Mouse (Mus musculus) thymus, postnatal 14 days (tissue): Measurements from ENCODE around the gene Pla2g2d.

Source experiments
- DNase-seq: peaks from one replicate; pipeline ENCODE4 v3.0.0; 2021

The Pla2g2d gene

DNA sequence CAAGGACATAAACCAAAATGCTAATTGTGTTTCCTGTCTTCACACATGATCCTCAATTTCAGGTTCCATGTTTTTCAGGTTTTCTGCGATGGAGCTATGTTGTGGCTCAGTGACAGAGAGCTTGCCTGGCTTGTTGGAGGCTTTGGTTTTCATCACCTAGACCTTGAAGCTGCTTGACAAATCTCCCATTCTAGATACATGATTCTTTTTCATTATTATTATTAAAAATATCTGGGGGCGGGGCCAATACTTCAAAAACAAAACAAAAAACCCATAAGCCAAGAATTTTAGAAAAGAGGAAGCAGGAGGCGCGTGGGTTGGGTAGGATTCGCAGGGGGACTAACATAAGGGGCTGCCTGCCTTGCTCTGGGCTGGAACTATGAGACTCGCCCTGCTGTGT is at the start of gene Pla2g2d:
TSS of gene Pla2g2d (plus strand) at position 301 of the 400 bp plus-strand sequence.
- no peak for DNase-seq

DNA sequence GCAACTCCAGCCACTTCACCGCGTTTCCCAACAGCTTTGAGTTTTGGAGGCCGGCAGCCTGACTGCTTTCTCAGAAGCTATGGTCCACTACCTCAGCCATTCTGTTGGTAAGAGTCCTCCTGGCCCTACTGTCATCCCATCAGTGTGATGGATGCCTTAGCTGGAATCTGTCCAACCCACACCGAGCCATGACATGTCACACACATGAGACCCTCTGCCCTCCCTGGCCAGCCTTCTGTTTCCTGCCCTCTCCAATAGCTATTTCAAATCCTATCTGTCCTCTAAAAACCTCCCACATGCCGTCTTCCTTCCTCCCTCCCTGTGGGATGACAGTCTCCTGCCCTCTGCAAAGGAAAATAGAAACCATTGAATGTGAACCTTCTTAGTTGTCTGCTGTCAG is 49.8 kb upstream of the Pla2g2d start:
- no peak for DNase-seq

DNA sequence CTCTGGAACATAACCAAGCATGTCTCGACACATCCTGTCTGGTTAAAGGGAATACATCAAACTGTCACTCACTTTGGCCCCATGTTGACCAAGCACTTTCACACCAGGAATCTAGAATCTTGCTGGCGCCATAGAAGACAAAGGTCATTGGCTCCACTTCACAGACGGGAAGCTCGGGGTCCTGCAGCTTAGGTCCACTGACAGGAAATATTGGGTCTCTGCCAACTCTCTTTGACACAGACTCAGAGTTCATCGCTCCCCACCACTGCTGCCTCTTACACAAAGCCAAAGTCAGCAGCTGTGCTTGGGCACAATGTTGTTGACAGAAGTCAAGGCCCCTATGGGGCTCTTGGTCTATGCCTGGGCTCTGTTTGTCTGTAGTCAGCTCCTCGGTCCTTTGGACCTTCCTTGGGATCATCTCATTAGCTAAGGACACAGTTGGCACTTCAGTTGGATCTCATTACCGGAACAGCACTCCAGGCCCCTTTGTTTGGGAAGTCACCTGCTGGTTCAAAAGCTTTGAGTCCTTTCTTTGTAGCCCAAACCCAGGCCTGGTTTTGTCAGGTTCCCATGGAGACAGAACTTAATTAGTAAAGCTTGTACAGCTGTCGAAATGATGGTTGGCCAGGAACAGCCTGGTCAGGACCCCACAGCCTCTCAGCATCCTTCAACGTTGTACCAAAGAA is 46.4 kb upstream of the Pla2g2d start:
- DNase-seq: no peak

- DNase-seq: no peak
Measured at GRCm38 (mm10) chr4:138734105-138734504, 41.4 kb upstream of the Pla2g2d start.

GRCm38 (mm10) chr4:138734863-138735262 is 40.7 kb upstream of the Pla2g2d start:
- no peak for DNase-seq

- DNase-seq: no peak
Measured at GRCm38 (mm10) chr4:138737031-138737430, 38.5 kb upstream of the Pla2g2d start, which contains the start of gene Ubxn10. TSS of gene Ubxn10 (minus strand) at chr4:138737167.

GRCm38 (mm10) chr4:138739136-138739851 is 36.2 kb upstream of the Pla2g2d start:
- no peak for DNase-seq

- no peak for DNase-seq
Measured at GRCm38 (mm10) chr4:138745884-138746283, 29.7 kb upstream of the Pla2g2d start.

- DNase-seq: no peak
Measured at GRCm38 (mm10) chr4:138746866-138747265, 28.7 kb upstream of the Pla2g2d start.

DNA sequence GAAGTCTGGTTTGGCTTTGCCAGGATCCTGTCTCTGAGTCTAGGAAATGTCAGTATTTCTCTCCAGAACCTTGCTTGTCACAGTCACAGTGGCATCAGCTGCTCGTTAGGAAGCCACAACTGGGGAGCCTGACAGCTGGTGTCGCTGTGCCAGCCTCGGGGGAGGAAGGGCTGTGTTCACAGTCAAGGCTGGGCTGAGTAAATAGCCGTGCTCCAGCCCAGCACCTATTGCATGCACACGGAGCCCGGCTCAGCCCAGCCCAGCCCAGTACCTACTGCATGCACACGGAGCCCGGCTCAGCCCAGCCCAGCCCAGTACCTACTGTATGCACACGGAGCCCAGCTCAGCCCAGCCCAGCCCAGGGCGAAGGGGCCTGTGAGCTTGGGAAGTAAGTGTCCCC is 27.7 kb upstream of the Pla2g2d start:
- DNase-seq: peak; percentile 47

GRCm38 (mm10) chr4:138748369-138749072 is 27.0 kb upstream of the Pla2g2d start:
- DNase-seq: peak; percentile 47

- no peak for DNase-seq
Measured at GRCm38 (mm10) chr4:138752603-138753002, 22.9 kb upstream of the Pla2g2d start.

- no peak for DNase-seq
Measured at GRCm38 (mm10) chr4:138753608-138754007, 21.9 kb upstream of the Pla2g2d start.

GRCm38 (mm10) chr4:138754432-138754831 is 21.1 kb upstream of the Pla2g2d start:
- no peak for DNase-seq

DNA sequence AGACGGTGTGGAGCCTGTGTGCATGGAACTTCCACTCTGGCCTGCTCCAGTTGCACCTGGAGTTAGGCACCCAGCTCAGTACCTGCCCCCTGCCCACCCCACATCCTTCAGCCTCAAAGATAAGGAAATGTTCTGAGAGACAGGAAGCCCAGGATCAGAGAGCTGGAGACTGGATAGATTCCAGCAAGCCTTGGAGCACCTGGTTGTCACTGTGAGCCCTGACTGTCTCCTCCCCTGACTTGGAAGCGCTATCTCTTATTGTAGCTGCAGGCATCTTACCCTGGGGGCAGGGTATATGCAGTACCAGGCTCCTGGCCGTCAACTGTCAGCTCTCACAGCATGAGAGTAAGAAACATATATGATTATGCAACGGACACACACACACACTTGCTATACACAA is 20.1 kb upstream of the Pla2g2d start:
- no peak for DNase-seq

GRCm38 (mm10) chr4:138755983-138756382 is 19.6 kb upstream of the Pla2g2d start:
- DNase-seq: no peak

DNA sequence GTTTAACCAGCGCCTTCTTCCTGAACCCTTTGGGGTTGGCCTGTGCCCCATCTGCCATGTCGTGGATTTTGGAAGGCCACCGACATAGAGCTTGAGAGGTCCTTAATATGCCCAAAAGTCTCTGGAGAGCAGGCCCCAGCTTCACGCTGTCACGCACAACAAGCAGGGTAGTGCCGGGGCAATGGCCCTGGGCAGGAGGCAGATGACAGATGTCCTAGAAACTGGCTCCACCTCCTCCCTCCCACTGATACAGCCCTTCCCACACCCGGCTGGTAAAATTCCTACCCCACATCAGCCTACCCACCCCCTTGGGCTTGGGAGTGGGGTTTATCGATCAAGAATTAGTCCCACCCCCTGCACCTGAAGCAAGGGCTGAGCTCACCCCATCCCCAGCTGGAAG is 18.1 kb upstream of the Pla2g2d start, which contains the start of gene Pla2g2f:
TSS of gene Pla2g2f (minus strand) at position 211 of the 400 bp plus-strand sequence.
- no peak for DNase-seq

DNA sequence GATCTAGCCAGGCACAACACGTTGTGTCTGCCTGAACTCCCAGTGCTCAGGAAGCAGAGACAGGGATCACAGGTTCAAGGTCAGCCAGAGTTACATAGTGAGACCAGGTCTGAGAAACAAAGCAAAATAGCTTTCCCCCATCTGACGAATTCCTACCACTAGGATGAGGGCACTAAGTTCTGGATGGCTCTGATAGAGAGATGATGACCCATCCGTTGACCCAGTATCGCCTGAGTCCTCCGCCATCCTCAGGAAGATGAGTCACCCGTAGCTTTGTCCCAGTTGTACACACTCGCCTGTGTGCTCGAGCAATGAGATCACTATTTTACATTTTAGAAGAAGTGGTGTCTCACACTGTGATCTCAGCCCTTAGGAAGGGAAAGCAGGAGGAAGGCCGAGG is 13.3 kb upstream of the Pla2g2d start:
- DNase-seq: no peak

DNA sequence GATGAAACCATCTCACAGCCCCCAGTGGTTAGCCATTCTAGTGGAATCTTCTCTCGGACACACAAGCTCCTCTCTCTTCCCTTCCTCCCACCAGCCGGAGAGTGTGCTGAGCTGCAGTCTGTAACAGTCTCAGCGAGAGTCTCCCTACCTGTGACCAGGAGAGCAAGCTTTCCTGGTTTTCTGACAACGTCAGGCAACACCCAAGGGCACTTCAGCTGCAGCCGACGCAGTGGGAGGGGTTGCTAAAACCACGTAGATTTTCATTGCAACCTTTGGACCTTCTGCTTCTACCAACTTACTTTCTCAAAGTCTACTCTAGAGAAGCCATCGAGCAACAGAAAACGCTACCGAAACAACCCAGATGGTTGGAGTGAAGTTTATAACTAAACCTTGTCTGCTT is 3.6 kb upstream of the Pla2g2d start:
- DNase-seq: no peak

DNA sequence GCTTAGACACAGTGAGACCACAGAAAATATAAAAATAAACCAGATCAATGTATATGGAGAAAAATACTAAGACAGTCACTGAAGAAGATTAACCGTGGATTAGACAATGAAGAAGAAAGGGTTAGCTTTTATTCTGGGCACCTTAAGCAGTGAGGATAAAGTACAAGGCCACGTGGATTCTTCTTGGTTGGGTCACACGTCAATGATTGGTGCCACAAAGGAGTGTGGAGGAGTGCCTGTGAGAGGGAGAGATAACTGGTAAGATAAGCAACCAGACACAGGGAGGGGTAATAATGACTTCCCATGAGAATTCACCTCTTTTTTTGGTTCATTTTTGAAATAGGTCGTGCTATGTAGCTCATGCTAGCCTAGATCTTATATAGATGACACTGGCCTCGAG is 3.1 kb upstream of the Pla2g2d start:
- DNase-seq: no peak

DNA sequence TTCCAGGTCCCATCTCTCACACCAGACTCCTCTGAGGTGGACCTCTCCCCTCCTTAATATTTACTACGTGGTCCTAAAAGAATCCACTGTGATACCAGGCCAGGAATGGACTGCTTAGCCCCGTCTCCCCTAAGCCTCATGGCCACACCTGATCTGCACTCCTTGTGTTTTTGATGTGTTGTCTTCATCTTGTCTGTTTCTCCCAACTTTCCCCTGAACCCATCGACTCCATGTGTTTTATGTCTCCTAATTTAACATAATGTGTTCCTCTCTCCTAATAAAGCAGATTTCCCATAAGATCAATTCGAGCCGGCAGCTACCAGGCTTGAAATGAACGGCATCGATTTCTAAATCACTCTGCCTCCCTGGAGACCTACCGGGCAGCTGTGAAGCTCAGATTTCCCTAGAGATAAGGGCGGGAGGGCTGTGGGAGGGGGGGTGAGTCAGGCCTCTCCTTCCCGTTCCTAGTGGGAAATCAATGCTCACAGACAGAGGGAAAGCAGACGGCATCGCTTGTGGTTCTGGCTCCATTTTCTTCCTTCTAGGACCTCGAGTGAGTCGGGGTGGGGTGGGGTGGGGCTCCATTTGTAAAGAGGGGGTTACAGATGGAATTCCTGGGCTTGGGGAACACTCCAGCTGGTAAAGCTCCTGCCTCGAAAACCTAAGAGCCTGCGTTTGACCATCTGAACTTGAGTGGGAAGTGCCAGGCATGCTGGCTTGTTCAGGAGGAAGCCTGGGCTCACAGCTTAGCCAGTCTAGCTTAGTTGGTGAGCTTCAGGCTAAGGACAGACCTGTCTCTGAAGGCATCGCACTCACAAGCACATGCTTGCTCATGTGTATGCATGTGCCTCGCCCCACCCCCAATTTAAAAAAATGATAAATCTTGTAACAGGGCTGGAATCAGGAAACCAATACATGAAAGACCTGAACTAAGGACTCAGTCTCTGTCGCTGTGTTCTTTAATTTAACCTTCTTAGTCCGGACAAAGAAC is 2.2 kb downstream of the Pla2g2d start:
- no peak for DNase-seq

DNA sequence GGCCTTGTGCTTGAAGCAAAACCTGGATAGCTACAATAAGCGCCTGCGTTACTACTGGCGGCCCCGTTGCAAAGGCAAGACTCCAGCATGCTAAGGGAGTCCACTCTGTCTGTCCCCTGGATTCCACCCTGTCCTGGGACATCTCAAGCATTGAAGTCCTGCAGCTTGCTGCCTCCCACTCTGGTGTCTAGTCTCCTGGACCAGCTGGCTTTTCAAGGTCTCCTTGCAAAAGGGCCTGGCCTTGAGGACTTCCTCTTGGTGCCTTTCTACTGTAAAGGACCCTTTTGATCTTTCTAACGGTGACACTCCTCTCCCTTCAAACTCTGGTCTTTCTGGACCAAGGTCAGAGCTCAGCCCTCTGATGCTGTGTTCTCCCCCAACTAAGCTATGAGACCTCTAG is 4.8 kb downstream of the Pla2g2d start:
- no peak for DNase-seq

DNA sequence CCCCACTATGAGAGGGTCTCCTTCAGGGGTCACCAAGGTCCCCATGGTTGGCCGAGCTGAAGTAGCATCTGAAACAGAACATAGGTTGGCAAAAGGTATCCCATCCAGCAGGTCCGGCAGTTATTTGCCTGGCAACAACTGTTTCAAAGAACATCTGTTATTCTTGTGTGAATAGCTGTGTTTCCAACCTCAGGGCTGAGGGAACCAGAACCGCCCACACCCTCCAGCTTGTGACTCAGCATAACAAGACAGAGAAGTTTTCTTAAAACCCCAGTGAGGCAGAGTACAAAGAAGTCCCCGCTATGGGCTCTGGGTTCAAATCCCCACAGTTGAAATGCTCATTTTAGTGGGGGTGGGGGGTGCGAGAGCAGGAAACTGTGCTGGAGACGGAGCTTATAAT is 6.6 kb downstream of the Pla2g2d start:
- no peak for DNase-seq
